Mouse (Mus musculus) forebrain, embryonic 15.5 days (tissue): ENCODE measurements around the gene Wdr25. TPM values are rescaled to one million over a fixed set of nuclear protein-coding genes. Genes with fewer than 3 reads are reported as not detected.

Source experiments
- polyA plus RNA-seq: library from polyadenylated mRNA; unstranded; fragments of >200 nt; fragmentation: Nextera tagmentation; extraction: Ambion mirVana; gene quantifications from 2 replicates; pipeline ENCODE4 v1.2.1, GENCODE M21; 2015

Wdr25 gene
- polyA plus RNA-seq, 1 experiment from 2014 or later: 6.4 TPM

Other genes starting within 250 kb of the Wdr25 start
- gene Degs2, start 191.3 kb upstream of the Wdr25 start, polyA plus RNA-seq: 2.0 and 3.7 TPM in 2 replicates
- gene Yy1, start 100.7 kb upstream of the Wdr25 start, polyA plus RNA-seq: 17.2 and 18.7 TPM in 2 replicates
- 29.2 and 29.7 TPM in 2 replicates for gene Slc25a29, start 57.7 kb upstream of the Wdr25 start, polyA plus RNA-seq
- gene Slc25a47, start 57.6 kb upstream of the Wdr25 start, polyA plus RNA-seq: 14.4 and 14.7 TPM in 2 replicates
- 104 and 107 TPM in 2 replicates for gene Wars, start 543 bp downstream of the Wdr25 start, polyA plus RNA-seq
- gene Begain, start 174.6 kb downstream of the Wdr25 start, polyA plus RNA-seq: 19.2 and 20.2 TPM in 2 replicates